Comparison of ENCODE assay signal across 8 mouse cellular contexts in genomic region chr2:35108712-35109111, GRCm38 (mm10). TPM values are rescaled to one million over a fixed set of nuclear protein-coding genes. Genes with fewer than 3 reads are reported as not detected.
DNase-seq lines count a peak whose midpoint lies in the region; ATAC-seq and TF ChIP-seq lines count a peak whose summit lies in the region.

No protein-coding gene starts in this region.

- intact Hi-C loops in left cerebral cortex, postnatal 4 days (cut with DNase I): loop anchor here (10.0 kb wide), 2 partner anchors 194 to 234 kb away; partner anchors contain the start of genes Cutal, Phf19 and Psmd5

- TF ChIP-seq POLR2A in small intestine, adult 2 months (IDR thresholded peaks at IDR 0.05; ENCODE audit: low read depth, low read length): no peak

- peak overlapping the region; percentile 77 for H3K4me2 ChIP-seq in forebrain, embryonic 16.5 days (ENCODE audit: low read length)

- DNase-seq in heart, adult 18-20 months: peak; percentile 43 to 48
- no peak for DNase-seq in heart, adult 11 months
- peak; percentile 49 for DNase-seq in c-Kit-positive CD71-positive TER-119-positive erythroid progenitor cells, embryonic 14.5 days (ENCODE audit: low spot score)
- peak; percentile 82 for DNase-seq in induced T-regulatory cell, adult 2 months (ENCODE audit: low read depth)
- DNase-seq in left cerebral cortex, postnatal 4 days: peak; percentile 42
- DNase-seq in mesoderm, embryonic 11.5 days (ENCODE audit: low read depth, low spot score): peak; percentile 44

- peak; percentile 61 for ATAC-seq in forebrain, embryonic 16.5 days

- H3K4me1 ChIP-seq in forebrain, embryonic 16.5 days (replicated peaks; ENCODE audit: control insufficient read depth, insufficient read depth, low read length): peaks cover 10% of the 10 kb centered on the region; the same call in 1 of the 2 replicates
- no peaks in the 10 kb centered on the region for H3K4me1 ChIP-seq in small intestine, adult 2 months (ENCODE audit: control insufficient read depth, insufficient read depth, insufficient read length, low read length)

- 27% methylated on average over 3 of the region's 3 CpGs for WGBS in forebrain, embryonic 16.5 days
- WGBS in small intestine, adult 2 months: 24% methylated on average over 3 of the region's 3 CpGs

- H3K27ac ChIP-seq in forebrain, embryonic 16.5 days (ENCODE audit: low read length): peak overlapping the region; percentile 85
- H3K27ac ChIP-seq in small intestine, adult 2 months (ENCODE audit: insufficient read depth, low read depth, low read length): peak overlapping the region; percentile 81

- TF ChIP-seq CTCF in small intestine, adult 2 months (IDR thresholded peaks at IDR 0.05; ENCODE audit: extremely low read depth, insufficient read length, insufficient replicate concordance, low read depth, low read length): peak; percentile 46; the same call in 1 of the 2 replicates

- peak overlapping the region; percentile 97 for H3K4me3 ChIP-seq in forebrain, embryonic 16.5 days (replicated peaks; ENCODE audit: low read length)
- peak overlapping the region; percentile 80 for H3K4me3 ChIP-seq in small intestine, adult 2 months (ENCODE audit: low read depth, low read length)

- no peaks in the 10 kb centered on the region for H3K27me3 ChIP-seq in forebrain, embryonic 16.5 days (replicated peaks; ENCODE audit: control insufficient read depth, insufficient read depth, low read length)
- no peaks in the 10 kb centered on the region for H3K27me3 ChIP-seq in small intestine, adult 2 months (ENCODE audit: control insufficient read depth, insufficient read depth, low read length)

- H3K9me3 ChIP-seq in forebrain, embryonic 16.5 days (ENCODE audit: control insufficient read depth, low read length): no peaks in the 10 kb centered on the region

- no peaks in the 10 kb centered on the region for H3K36me3 ChIP-seq in forebrain, embryonic 16.5 days (ENCODE audit: control insufficient read depth, insufficient read depth)
- no peaks in the 10 kb centered on the region; the same call in 1 of the 2 replicates for H3K36me3 ChIP-seq in small intestine, adult 2 months (ENCODE audit: control insufficient read depth, insufficient read depth, low read length)

- H3K9ac ChIP-seq in forebrain, embryonic 16.5 days (replicated peaks; ENCODE audit: low read depth, low read length): peak overlapping the region; percentile 92

RNA-seq across cellular contexts. Expression of gene Cntrl, which starts 0.6 kb away (rescaled TPM):
- total RNA-seq in heart, adult 18-20 months (2021): 1 to 10 TPM; 3.7 to 5.2 TPM
- 16.3 and 17.2 TPM in 2 replicates for polyA plus RNA-seq in forebrain, embryonic 16.5 days (2015; fragmentation: Nextera tagmentation; extraction: Ambion mirVana)
- 10 to 100 TPM; 16.1 to 17.6 TPM for total RNA-seq in left cerebral cortex, postnatal 4 days (2021)
- 3.0 and 5.2 TPM in 2 replicates for polyA plus RNA-seq in small intestine, adult 2 months (2012; rRNA removed)

RNA-seq across cellular contexts. Expression of gene AI182371, which starts 7.4 kb away (rescaled TPM):
- total RNA-seq in heart, adult 18-20 months (2021): not detected
- 0.38 TPM in 1 of 2 replicates, not detected in the other for polyA plus RNA-seq in forebrain, embryonic 16.5 days (2015; fragmentation: Nextera tagmentation; extraction: Ambion mirVana)
- under 1 TPM in 1 of 2 experiments, not detected in 1; 0.48 TPM for total RNA-seq in left cerebral cortex, postnatal 4 days (2021)
- 0.22 TPM in 1 of 2 replicates, not detected in the other for polyA plus RNA-seq in small intestine, adult 2 months (2012; rRNA removed)

RNA-seq across cellular contexts. Expression of gene Hc, which starts 47.5 kb away (rescaled TPM):
- total RNA-seq in heart, adult 18-20 months (2021): not detected
- polyA plus RNA-seq in forebrain, embryonic 16.5 days (2015; fragmentation: Nextera tagmentation; extraction: Ambion mirVana): 0.33 and 0.72 TPM in 2 replicates
- total RNA-seq in left cerebral cortex, postnatal 4 days (2021): under 1 TPM in 1 of 2 experiments, not detected in 1; 0.18 TPM
- not detected in 2 replicates for polyA plus RNA-seq in small intestine, adult 2 months (2012; rRNA removed)
